Mouse (Mus musculus) retina, adult 2 months (tissue): ENCODE results near the gene Podnl1.

Experiments
- DNase-seq: peaks from one replicate; pipeline ENCODE4 v3.0.0-alpha.2; 2012; ENCODE audit warnings: low read depth, low spot score

Podnl1 gene

DNA sequence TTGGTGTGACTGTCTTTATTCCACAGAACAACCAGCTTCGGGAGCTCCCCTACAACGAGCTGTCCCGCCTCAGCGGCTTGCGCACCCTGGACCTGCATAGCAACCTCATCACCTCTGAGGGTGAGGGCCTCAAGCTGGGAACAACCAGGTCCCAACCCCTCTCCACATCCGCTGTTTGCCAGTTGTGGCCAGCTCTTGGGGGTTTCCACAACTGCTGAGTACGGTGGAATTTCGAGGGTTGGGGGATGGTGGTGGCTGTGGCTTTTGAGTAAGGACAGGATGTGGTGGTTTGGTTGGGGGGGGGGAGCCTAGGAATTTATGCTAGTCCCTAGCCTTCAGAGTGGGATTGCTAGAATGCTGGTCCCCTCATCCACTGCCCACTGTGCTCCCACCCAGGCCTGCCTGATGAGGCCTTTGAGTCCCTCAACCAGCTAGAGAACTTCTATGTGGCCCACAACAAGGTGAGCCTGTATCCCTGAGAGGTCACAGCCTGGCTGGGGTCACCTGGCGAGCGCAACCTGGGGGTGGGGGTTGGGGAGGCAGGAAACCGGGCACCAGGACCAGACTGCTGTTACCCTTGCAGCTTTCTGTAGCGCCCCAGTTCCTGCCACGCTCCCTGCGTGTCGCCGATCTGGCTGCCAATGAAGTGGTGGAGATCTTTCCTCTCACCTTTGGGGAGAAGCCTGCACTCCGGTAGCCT lies 1.6 kb downstream of the Podnl1 start:
- DNase-seq, result no peak

DNA sequence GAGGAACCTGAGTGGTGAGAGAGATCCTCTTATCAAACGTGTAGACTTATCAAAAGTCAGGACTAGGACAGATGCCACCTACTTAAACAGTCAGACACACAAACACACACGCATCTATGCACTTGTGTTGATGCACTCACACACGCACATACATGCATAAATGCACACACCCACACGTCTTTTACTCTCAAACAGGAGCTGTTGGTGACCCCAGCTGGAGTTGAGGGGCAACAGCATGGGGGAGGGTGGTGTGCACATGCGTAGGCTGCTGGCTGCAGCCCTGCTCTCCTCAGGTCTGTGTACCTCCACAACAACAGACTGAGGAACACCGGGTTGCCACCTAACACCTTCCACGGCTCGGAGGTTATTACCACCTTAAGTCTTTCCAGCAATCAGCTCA lies 2.5 kb downstream of the Podnl1 start:
- no peak for DNase-seq

DNA sequence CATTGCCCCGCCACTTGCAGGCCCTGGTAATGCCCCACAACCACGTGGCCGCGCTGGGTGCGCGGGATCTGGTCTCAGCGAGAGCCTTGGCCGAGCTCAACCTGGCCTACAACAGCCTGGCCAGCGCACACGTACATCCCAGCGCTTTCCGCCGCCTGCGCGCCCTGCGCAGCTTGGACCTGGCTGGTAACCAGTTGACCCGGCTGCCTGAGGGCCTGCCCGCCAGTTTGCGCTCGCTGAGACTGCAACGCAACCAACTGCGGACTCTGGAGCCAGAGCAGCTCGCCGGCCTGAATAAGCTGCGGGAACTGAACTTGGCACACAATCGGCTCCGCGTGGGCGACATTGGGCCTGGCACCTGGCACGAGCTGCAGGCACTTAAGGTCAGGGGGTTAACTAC lies 5.0 kb downstream of the Podnl1 start:
- DNase-seq, result no peak

DNA sequence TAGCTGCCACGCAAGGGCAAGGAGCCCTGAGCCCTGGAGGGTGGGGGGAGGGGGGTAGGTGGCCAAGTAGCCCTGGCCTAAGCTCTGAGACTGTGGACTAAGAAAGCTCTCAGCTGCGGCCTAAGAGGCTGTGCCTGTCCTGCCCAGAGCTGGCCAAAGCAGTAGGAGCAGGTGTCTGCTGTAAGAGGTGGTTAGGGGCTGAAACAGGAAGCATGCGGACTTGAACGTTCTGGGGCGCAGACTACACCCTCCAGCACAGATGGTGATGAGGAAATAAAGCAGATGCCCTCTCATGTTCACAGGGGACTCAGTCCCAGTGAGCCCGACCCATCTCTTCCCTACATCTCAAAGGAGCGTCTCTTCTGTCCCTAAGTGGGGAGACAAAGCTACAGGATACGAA lies 6.4 kb downstream of the Podnl1 start:
- DNase-seq, result no peak

DNA sequence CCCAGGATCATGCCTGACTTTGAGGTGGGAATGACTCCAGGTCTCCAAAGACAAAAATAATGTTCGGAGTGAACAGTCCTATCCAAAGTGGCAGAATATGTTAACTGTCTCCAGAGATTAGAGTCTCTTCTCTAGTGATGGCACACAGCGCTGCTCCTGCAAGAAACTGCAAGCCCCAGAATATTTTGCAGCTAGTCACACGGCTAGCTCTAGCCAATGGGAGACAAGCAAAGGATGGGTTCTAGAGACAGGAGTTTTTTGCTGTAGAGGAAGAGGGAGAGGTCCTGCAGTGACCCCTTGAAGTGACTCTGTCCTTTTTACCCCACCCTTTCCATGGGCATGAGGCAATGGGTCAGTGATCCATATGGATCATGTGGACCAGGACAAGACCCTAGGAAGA lies 12.1 kb downstream of the Podnl1 start:
- no peak for DNase-seq

DNA sequence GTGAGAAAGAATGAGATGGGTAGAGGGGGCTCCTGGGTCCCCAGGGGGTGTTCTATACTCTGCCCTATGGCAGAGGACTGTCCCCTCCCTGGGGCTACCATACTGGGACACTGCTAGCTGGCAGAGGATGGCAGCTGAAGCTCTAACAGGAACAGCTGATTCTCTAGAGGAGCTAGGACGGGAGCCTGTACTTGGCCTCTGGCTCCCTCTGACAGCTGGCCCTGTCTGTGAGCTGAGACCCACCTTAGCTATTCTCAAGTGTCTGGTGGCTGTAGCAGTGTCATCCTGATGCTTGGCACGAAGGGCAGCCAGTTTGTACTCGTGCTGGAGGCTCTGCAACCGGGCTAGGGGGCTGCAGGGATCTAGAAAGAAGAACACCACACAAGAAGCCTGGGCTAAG lies 15.0 kb downstream of the Podnl1 start:
- DNase-seq, result no peak

DNA sequence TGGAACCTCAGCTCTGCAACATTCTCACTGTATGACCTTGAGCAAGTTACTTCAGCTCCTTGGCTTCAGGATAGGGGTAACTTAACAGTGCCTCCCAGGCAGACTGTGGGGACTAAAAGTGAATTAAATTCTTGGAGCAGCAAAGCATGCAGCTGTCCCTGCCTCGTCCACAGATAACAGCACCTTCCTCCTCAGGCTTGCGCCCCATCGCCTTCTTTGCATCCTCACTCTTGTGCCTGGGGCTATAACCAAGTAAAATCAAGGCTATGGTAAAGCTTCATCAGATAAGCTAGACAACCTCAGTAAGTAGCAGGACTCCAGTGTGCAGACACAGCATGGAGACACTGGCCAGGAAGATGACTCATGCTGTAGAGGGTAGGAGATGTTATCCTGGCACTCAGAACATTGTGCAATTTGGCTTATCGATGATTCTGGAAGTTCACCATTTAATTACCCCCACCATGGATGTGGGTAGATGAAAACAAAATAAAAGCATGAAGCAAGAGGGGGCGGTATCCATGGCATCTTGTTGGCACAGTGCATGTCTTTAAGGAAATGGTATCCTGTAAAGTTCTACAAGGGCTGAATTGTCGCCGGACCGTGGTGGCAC lies 19.0 kb downstream of the Podnl1 start:
- no peak for DNase-seq

DNA sequence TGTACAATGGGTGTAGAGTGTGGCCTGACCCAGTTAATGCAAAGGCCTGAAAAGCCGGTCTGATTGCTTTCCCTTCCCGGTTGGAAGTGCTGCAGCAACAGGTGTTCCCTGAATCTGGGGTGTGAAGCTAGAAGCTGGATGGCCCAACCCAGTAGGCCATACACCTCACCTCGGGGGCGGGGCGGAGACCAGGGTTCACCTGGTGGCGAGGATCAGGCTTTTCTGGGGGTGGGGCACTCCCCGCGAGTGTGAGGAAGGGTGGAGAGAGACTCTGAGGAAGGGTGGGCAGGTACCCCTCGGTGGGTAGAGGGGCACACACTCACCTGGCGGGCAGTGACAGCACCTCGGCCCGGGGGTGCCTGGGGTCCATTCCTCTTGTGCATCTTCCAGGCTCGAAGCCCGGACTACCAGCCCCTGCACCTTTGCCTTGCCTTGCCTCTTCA lies 21.6 kb downstream of the Podnl1 start:
- DNase-seq, result no peak

DNA sequence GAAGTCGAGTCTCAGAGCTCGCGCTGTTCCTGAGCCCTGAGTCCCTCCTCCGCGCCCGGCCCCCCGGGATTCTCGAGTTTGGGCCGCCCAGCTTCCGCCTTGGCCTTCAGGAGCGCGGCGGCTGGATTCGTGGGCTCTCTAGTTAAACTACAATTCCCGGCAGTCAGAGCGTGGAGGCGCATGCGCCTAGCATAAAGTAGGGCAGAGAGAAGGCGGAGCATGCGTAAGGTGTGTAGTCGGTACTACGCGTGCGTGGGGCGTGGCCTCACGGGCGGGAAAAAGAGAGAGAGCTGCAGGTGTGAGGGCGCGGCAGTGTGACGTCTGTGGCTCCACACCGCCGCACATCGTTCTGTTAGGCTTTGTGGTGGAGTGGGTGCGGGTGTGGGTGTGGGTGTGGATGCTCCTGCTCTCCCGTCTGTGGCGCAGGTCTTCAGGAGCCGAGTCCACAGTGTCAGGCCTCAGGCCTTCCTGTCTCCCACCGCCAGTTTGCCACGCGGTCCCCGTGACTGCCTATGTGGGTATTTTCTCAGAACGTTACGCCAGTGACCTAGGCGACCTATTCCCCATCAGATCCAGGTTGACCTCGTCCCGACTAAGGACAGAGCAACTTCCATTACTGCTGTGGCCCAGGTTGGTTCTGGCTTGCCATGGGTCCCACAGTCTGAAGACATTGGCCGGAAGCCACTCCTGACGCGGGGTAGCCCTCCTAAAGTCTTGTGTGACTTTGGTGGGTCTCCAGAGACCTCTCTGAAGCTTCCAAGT lies 22.2 kb downstream of the Podnl1 start, which contains the start of the genes Cc2d1a and 4930432K21Rik:
Gene Cc2d1a, minus strand, starts transcription at position 168 of the 762 bp plus-strand sequence.
Gene 4930432K21Rik, plus strand, starts transcription at position 257 of the 762 bp plus-strand sequence.
- peak; percentile 93 for DNase-seq

DNA sequence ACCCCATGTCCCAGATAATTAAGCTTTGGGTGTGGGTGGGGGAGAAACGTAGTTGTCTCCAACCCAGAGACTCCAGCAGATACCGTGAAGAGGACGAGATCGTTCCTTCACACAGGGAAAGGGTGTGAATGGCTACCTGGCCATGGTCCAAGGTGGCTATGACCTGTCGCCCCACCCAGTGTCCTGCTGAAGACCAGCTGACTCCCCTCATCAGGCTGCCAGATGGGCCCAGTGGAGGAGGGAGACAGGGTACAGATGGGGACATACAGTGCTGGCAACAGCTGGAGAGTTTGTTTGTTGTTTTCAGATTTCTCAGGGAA lies 22.7 kb downstream of the Podnl1 start:
- no peak for DNase-seq

DNA sequence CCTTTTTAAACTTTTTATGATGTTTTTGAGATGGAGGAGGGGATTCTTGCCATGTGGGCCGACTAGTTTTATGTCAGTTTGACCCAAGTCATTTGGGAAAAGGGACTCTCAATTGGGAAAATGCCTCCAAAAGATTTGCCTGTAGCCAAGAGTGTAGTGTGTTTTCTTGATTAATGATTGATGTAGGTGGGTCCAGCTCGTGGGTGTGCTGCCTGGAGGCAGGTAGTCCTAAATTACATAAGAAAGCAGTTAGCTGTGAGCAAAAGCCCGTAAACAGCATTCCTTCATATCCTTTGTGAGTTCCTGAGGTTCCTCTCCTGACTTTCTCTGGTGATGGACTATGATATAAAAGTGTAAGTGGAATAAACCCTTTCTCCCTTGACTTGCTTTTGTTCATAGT lies 23.4 kb downstream of the Podnl1 start:
- no peak for DNase-seq

DNA sequence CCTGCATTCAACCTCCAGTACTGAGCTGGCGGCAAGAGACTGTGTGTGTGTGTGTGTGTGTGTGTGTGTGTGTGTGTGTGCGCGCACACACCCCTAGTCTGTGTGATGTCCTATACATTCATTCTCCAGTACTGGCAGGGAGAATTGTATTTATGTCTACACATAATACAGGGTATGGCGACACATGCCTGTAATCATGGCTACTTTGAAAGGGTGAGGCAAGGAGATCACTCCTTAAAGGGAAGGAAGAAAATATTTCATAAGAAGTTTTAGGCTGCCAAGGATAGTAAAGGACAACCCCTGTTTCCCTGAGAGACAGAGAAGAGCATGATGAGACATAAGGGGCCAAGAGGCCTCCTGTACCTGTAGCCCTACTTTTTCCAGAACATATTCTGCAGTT lies 31.8 kb downstream of the Podnl1 start:
- no peak for DNase-seq

DNA sequence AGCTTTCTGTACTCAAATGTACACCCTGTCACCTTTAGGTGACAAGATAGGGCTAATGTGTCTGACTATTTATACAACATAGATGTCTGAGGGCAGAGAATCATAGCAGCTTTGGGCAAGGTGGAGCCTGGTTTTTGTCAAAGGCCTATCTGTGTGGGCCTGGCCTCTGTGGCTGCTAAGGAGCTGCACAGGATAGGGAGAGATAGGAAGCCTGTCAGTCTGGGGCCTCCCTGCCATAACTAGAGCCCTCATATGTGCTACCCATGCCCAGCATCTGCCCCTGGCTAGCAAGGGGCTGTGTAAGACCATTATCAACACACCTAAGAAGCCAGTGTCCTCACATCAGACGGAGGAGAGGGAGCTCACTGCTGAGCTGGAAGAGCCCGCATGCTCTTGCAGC lies 41.9 kb downstream of the Podnl1 start:
- no peak for DNase-seq

DNA sequence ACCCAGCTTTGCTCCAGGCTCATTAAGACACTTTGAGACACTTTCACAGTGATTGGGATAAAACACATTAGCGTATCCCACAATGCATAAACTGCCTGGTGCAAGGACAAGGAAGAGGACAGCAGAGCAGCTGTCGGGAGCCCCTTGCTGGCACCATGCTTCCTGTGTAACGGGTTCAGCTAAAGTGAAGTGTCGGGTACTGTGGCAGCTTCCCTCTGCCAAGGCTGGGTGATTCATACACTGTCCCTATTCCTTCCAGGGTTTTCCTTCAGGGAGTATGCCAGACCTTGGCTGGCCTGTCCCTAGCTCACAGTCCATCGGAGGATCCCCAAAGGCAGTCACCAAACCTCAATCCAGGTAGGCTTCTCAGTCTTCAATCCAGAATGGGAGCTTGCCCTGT lies 44.3 kb downstream of the Podnl1 start:
- DNase-seq, result no peak

DNA sequence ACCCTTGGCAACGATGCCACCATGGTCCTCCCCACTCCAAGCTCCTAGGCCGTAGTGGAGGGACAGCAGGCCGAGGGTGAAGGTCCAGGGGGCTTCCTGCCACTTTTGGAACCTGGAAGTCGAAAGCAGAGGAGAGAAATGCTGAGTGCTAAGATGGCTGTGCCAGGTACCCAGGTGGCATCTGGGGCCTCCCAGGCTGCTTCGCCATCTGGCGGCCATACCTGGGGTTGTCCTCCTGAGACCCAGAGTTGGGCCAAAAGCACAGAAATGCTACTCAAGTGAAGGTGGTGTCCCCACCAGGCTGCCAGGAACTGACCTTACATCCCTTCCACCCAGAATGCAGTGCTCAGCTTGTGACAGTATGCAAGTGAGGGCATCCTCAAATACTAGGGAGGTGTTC lies 48.1 kb downstream of the Podnl1 start:
- DNase-seq, result no peak

DNA sequence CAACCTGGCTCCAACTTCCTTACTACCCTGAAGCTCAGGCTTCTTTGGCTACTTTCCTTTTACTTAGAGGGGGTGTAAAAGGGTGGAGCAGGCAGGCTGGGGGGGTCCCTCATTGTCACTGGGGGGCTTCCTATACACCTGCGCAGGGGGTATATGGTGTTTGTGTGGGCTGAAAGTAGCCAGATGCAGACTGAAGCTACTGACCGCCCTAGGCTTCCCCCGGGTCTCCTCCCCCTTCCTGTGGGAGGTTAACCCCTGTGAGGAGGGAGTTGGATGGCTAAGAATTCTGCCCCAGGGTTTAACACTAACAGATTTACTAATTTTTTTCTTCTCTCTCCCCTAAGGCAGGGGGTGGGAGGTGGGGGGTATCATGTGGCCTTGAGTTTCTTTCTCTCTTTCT lies 50.8 kb downstream of the Podnl1 start:
- no peak for DNase-seq

DNA sequence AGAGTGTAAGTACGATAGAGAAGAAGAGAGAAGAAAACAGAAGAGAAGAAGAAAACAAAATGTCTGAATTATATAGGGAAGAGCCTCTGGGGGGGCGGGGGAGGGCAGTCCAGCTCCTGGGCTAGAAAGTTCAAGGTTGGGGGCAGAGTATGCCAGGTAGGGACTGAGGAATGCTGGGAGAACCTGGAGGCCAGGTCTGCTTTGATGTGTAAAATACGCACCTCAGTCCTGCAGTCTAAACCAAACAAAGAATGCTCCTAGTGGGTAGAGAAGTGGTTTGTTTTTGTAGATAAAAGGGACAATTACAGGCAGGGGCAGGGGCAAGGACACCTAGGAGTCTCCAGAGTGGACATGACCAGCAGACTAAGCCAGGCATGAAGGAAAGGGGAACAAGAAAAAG lies 51.6 kb downstream of the Podnl1 start:
- no peak for DNase-seq

DNA sequence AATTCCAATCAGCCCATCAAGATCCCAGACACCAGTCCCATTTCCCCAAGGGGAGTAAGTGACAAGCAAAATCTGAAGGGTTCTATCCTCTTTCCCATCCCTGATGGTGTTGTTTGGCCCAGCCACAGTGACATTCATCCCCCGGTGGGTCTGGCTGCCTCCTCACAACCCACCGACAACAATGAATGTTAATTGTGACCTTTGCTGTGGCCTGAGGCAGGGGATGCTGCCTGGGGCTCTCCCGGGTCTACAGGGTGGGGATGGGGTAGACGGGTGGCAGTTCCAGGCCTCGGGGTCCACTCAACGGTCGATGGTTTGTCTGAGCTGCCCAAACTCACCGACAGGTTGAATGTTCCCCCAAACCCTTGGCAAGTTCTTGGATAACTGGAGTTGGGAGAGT lies 52.8 kb downstream of the Podnl1 start:
- DNase-seq, result no peak

DNA sequence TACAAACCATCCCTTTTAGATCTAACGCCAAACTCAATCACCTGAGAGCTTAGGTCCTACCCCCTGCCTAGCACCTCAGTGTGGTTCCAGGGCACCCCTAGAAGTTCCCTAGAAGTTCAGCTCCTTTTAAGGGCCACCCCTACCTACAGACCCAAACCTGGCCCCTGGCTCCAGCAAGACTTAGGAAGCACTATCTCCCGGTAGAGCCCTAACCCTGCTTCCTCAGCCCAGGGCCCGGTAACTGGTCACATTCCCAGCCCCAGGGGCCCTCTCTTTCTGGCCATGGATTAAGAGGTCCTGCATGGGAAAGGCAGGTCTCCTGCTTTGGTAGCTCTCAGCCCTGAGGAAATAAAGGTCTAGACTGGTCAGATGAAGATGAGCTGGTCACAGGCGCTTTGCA lies 54.2 kb downstream of the Podnl1 start:
- no peak for DNase-seq

DNA sequence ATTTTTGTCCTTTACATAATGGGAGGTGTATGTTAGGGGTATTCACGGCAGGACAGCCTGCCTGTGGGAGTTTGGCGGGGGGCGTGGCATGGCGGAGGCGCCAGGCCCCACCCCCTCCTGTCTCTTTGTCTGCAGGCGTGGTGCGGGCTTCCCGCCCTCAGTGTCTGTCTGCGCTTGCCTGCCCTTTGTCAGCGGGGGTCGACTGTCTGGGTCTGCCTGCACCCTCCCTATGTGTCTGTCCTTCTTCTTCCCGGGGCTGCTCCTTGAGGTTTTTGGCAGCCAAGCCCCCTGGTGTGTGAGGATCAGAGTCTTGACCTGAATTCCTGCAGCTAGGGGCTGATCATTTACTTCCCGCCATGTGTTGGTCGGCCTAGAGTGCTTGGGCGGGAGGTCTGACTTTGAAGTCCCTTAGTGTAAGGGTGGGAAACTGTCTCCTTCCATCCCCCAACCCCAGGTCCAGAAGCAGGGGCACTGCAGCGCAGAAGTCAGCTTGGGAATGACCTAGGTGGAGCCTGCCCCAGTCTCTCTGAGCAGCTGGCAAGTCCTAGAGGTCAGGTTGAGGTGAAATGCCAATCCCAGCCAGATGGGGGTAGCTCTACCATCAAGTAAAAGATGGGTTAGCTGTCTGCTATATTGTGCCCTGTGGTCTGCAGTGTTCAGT lies 54.9 kb downstream of the Podnl1 start:
- no peak for DNase-seq
